Mouse (Mus musculus): ENCODE data around the gene Snapc3. TPM values are rescaled to one million over a fixed set of nuclear protein-coding genes. Genes with fewer than 3 reads are reported as not detected.
A peak's percentile ranks its signal among the peaks of the same experiment; 100 is the strongest.

Snapc3 gene
- total and polyA plus RNA-seq, 3 experiments: 18.2 to 28.7 (median 18.8) TPM

- Histone ChIP-seq H3K4me2 (ENCODE audit: insufficient read depth, low read depth, poor library complexity, severe bottlenecking) (peak overlapping the region; percentile 83; the same call in 1 of the 2 replicates), H3K79me2 (replicated peaks; ENCODE audit: control insufficient read depth, extremely low read depth, insufficient read depth, poor library complexity, severe bottlenecking) (peaks cover 34% of the 10 kb centered on the region), H3K9me3 (replicated peaks; ENCODE audit: low read length) (peaks cover 2% of the 10 kb centered on the region), H3K27me3 (replicated peaks) (no peaks in the 10 kb centered on the region), H3K36me3 (replicated peaks in 1 of 2; ENCODE audit: control insufficient read depth in 1 of 2, insufficient read depth in 1 of 2, low read length in 1 of 2) (peaks cover 24 to 38% of the 10 kb centered on the region in 2 experiments), H3K4me3 (replicated peaks in 1 of 3; ENCODE audit: low read depth in 2 of 3, low read length in 2 of 3, poor library complexity in 1 of 3) (peak overlapping the region; percentile 74 to 92 (median 81)), H3K27ac (ENCODE audit: insufficient read depth, low read depth) (peak overlapping the region; percentile 96), H3K9ac (ENCODE audit: insufficient read depth, low read depth) (peak overlapping the region; percentile 70), H3K4me1 (ENCODE audit: control insufficient read depth in 1 of 2, insufficient read depth in 2 of 2) (peaks cover 7 to 51% of the 10 kb centered on the region in 2 experiments; a peak in 3 of 4 replicates)
- DNase-seq (ENCODE audit: extremely low read depth): peak; percentile 89
- peak; percentile 65; the same call in 1 of the 2 replicates for TF ChIP-seq IRF4 (IDR thresholded peaks at IDR 0.05; ENCODE audit: low read depth, low read length)
- no peak for TF ChIP-seq JUN (IDR thresholded peaks at IDR 0.05; ENCODE audit: insufficient read depth, low read depth, low read length)
- no peak for TF ChIP-seq ZNF384 (IDR thresholded peaks at IDR 0.05; ENCODE audit: low read depth, low read length)
- TF ChIP-seq MXI1 (IDR thresholded peaks at IDR 0.05; ENCODE audit: low read depth, low read length): peak; percentile 72; the same call in 1 of the 2 replicates
- 0 out of 2 replicates have a peak, but pooled peaks have one; percentile 44 for TF ChIP-seq E2F4 (IDR thresholded peaks at IDR 0.05; ENCODE audit: insufficient replicate concordance, low read depth, low read length)
- peak; percentile 49; the same call in 1 of the 2 replicates for TF ChIP-seq HCFC1 (IDR thresholded peaks at IDR 0.05; ENCODE audit: low read depth, low read length)
- 0 out of 2 replicates have a peak, but pooled peaks have one; percentile 23 for TF ChIP-seq UBTF (IDR thresholded peaks at IDR 0.05; ENCODE audit: low read depth, low read length)
- TF ChIP-seq BHLHE40 (IDR thresholded peaks at IDR 0.05; ENCODE audit: low read depth, low read length): no peak
- TF ChIP-seq GABPA (IDR thresholded peaks at IDR 0.05; ENCODE audit: insufficient replicate concordance, low read depth, low read length): no peak
- TF ChIP-seq EP300 (IDR thresholded peaks at IDR 0.05; ENCODE audit: low read length): 0 out of 2 replicates have a peak, but pooled peaks have one; percentile 11
- 0 out of 2 replicates have a peak, but pooled peaks have one; percentile 34 for TF ChIP-seq ELF1 (IDR thresholded peaks at IDR 0.05; ENCODE audit: low read depth, low read length)
- TF ChIP-seq PAX5 (IDR thresholded peaks at IDR 0.05; ENCODE audit: low read length): no peak
- TF ChIP-seq RAD21 (IDR thresholded peaks at IDR 0.05; ENCODE audit: low read depth, low read length): peak; percentile 62
- no peak for TF ChIP-seq POLR2AphosphoS2 (IDR thresholded peaks at IDR 0.05; ENCODE audit: low read depth, low read length)
- peak; percentile 63 for TF ChIP-seq MEF2A (IDR thresholded peaks at IDR 0.05; ENCODE audit: borderline replicate concordance, low read depth, low read length)
- TF ChIP-seq RCOR1 (conservative IDR thresholded peaks at IDR 0.05; ENCODE audit: low read depth, low read length): peak; percentile 65; the same call in 1 of the 2 replicates
- TF ChIP-seq ZMIZ1 (IDR thresholded peaks at IDR 0.05; ENCODE audit: low read depth, low read length): peak; percentile 12; the same call in 1 of the 2 replicates
- no peak for TF ChIP-seq POLR2A (IDR thresholded peaks at IDR 0.05; ENCODE audit: low read depth, low read length)
- peak; percentile 49; the same call in 1 of the 2 replicates for TF ChIP-seq NELFE (IDR thresholded peaks at IDR 0.05; ENCODE audit: low read depth, low read length)
- TF ChIP-seq SIN3A (IDR thresholded peaks at IDR 0.05; ENCODE audit: low read length): peak; percentile 83
- 0 out of 2 replicates have a peak, but pooled peaks have one; percentile 28 for TF ChIP-seq ETS1 (conservative IDR thresholded peaks at IDR 0.05; ENCODE audit: low read depth, low read length)
- TF ChIP-seq MYC (IDR thresholded peaks at IDR 0.05; ENCODE audit: low read depth, low read length): peak; percentile 46; the same call in 1 of the 2 replicates
- TF ChIP-seq CHD2 (IDR thresholded peaks at IDR 0.05; ENCODE audit: low read length): peak; percentile 77; the same call in 1 of the 2 replicates
- TF ChIP-seq NRF1 (IDR thresholded peaks at IDR 0.05; ENCODE audit: low read depth, low read length): peak; percentile 66
- TF ChIP-seq KAT2A (IDR thresholded peaks at IDR 0.05; ENCODE audit: insufficient replicate concordance, low read length): no peak
- peak; percentile 54 for TF ChIP-seq MAX (IDR thresholded peaks at IDR 0.05; ENCODE audit: low read length)
- TF ChIP-seq MAZ (IDR thresholded peaks at IDR 0.05; ENCODE audit: low read depth, low read length): peak; percentile 94
- TF ChIP-seq ZC3H11A (IDR thresholded peaks at IDR 0.05; ENCODE audit: low read depth, low read length): no peak
- TF ChIP-seq ZKSCAN1 (IDR thresholded peaks at IDR 0.05; ENCODE audit: borderline replicate concordance, low read depth, low read length): no peak
- no peak for TF ChIP-seq CHD1 (IDR thresholded peaks at IDR 0.05; ENCODE audit: low read depth, low read length)
- TF ChIP-seq SMC3 (IDR thresholded peaks at IDR 0.05; ENCODE audit: low read depth, low read length): peak; percentile 75
- TF ChIP-seq CTCF (conservative IDR thresholded peaks at IDR 0.05 in 1 of 2, IDR thresholded peaks at IDR 0.05 in 1 of 2; ENCODE audit: low read depth in 2 of 2, low read length in 2 of 2): peak in 1 of 2 experiments; percentile 74; a peak in 2 of 4 replicates
- in situ Hi-C loops (cut with MboI; ENCODE audit: low pct_ligation_motif_present, low pct_unique_long_range_greater_than_20kb, low sequenced_read_pairs): no loop called here
- dilution Hi-C loops (cut with MboI; ENCODE audit: extremely low pct_ligation_motif_present, extremely low pct_unique_long_range_greater_than_20kb, low sequenced_read_pairs): no loop called here
These were observed 68.2 kb downstream of the Snapc3 start for GRCm38 (mm10) chr4:83485735-83486116.

Data from CH12.LX (cell line).